Mouse (Mus musculus): ENCODE measurements at regions not wholly inside any gene's neighbourhood (a gene's known extent, or its start where the extent isn't known, plus 50 kb on each side); places are given as distances from the start of the nearest gene placed in this dataset.
A peak's percentile ranks its signal among the peaks of the same experiment; 100 is the strongest.

- no peak for DNase-seq
Observed at GRCm38 (mm10) chr8:66568861-66569260, 57.3 kb downstream of the Tktl2 start.

DNA sequence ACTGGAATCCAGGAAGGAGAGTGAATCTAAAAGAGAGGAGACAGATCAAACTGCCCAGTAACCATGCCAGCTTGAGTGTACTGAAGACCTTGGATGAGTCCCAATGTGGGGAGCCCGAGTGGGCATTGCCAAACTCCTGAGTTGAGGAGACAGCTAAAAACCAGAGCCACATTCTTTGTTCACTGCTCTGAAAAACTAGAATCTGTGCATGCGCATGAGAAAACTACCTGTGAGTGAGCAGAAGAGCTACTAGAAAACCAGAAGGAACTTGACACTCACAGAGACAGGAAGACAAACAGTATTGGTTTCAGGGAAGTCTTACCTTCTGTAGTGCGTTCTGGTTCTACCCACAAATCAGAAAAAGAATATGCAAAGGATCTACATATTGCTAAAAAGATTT, 74.6 kb downstream of the Tktl2 start:
- no peak for DNase-seq

DNA sequence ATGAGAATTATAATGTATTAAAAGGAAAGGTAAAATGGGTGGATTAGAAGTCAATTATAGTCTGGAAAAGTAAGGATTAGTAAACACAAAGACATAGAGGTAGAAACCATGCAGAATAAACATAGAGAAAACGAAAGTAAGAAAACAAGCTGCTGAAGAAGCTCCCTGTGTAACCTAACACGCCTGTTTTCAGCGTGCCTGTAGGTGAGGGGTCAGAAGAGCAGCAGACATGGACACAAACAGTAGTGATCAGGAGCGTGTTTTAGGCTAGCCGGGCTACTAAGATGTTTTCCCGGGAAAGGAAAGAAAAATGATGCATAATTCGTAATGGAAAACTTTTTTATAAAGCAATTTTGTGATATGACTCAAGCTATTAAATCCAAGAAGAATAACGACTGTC, 75.3 kb downstream of the Tktl2 start:
- peak; percentile 5 for DNase-seq

- DNase-seq, result no peak
Observed at GRCm38 (mm10) chr8:66587272-66587671, 75.7 kb downstream of the Tktl2 start.

DNA sequence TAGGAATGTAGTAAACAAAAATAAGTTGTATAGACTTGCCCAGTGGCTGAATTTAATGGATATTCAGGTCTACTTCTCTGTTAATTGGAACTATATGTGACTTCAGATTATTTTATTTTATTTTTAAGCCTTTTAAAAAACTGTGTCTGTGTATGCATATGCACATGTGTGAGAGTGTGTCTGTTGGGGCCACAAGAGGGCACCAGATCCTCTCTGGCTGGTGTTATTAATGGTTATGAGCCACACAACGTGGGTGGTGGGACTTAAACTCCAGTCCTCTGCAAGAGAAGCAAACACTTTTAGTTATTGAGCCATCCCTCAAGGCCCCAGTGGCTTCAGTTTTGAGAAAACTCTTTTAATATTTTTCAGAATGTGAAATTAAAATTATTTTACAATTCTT, 77.9 kb downstream of the Tktl2 start:
- no peak for DNase-seq

- no peak for DNase-seq
Observed at GRCm38 (mm10) chr8:66607194-66607593, 80.7 kb downstream of the Npy5r start.

DNA sequence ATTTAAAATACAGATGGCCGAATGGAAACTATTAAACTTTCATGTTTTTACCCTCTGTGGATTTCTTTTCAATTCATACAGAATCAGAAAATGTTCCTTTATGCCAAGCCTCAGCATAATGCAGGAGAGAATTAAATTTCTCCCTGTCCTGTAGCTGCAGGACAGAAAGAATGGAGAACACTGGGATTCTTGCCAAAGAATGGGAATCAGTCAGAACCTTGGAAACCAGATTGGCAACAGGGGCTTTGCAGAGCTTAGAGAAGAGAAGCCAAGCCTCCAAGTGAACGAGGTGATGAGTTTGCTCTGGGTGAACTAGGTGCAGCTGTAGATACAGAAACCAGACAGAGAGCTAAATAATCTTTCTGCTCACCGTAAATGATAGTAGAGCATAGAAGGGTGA, 64.6 kb downstream of the Npy5r start:
- no peak for DNase-seq

GRCm38 (mm10) chr8:66623822-66624221, 64.1 kb downstream of the Npy5r start:
- DNase-seq, result no peak

All from adrenal gland, postnatal 14 days (tissue).